Mouse (Mus musculus): ENCODE measurements around the gene Mcu. TPM values are rescaled to one million over a fixed set of nuclear protein-coding genes. Genes with fewer than 3 reads are reported as not detected.

The Mcu gene
- total RNA-seq, 2 experiments from 2014 or later = 33.9 to 37.1 TPM

DNA sequence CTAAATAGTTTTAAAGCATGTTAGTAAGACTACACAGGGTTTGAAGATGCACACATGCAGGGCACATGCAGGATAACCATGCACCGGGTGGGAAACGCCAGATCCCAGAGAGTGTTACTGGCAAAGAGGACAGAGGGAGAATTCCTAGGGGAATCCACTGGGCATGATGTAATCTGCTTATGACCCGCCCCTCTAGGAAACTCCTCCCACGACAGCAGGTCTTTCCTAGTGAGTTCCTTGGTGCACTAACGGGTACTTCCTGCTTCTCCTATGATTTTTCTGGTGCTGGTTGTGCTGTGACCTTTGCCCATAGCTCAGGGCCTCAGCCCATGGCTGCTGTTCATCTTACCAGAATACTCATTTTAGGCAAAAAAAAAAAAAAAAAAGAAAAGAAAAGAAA, 12.6 kb downstream of the Mcu start:
- intact Hi-C loops (cut with DNase I) = no loop called here
- H3K4me3 ChIP-seq = no peak overlapping the region
- no peak for DNase-seq (ENCODE audit: extremely low spot score in 1 of 2, low spot score in 2 of 2)
- no peak overlapping the region for H3K27ac ChIP-seq
- TF ChIP-seq CTCF (IDR thresholded peaks at IDR 0.05) = no peak

DNA sequence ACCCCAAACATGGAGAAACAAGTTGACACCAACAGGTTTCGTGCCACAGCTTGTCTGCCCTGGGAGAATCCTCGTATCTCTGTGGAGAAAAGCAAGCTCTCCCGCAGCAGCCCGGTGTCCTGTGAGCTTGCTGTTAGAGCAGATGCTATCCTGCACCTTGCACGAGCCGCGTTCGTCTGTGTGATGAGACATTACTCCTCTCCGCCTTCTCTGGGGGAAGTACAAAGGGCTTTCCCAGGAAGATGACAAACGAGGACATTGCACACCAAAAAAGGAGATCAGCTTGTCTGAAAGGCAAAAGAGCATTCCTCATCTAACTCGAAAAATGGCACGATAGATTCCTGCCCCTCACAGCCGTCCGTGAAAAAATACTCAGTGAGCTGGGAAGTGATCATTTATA, 13.6 kb downstream of the Mcu start:
- H3K4me3 ChIP-seq = no peak overlapping the region
- intact Hi-C loops (cut with DNase I) = no loop called here
- peak overlapping the region; percentile 19; the same call in 1 of the 2 replicates for H3K27ac ChIP-seq
- TF ChIP-seq CTCF (IDR thresholded peaks at IDR 0.05) = no peak
- peak; percentile 32 to 35 for DNase-seq (ENCODE audit: extremely low spot score in 1 of 2, low spot score in 2 of 2)

DNA sequence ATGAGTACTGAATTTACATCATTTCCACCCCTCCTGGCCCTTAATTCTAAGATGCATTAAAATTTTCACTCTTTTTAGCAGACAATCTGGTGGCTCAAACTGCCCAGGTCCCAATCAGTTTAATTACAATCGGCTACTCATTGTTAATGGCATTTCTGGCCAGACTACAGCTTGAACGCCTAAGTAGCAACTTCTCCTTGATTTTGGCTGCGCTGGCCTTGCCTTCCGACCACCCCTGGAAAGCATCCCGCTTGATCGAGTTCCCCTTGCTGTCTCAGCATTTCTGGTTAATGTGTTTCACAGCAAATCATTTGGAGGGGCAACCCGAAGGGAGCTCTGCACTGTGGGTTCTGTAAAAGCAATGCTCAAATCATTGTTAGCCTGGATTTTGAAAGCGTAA, 14.4 kb downstream of the Mcu start:
- no peak for TF ChIP-seq CTCF (IDR thresholded peaks at IDR 0.05)
- intact Hi-C loops (cut with DNase I) = no loop called here
- no peak for DNase-seq (ENCODE audit: extremely low spot score in 1 of 2, low spot score in 2 of 2)
- H3K27ac ChIP-seq = no peak overlapping the region
- H3K4me3 ChIP-seq = no peak overlapping the region

DNA sequence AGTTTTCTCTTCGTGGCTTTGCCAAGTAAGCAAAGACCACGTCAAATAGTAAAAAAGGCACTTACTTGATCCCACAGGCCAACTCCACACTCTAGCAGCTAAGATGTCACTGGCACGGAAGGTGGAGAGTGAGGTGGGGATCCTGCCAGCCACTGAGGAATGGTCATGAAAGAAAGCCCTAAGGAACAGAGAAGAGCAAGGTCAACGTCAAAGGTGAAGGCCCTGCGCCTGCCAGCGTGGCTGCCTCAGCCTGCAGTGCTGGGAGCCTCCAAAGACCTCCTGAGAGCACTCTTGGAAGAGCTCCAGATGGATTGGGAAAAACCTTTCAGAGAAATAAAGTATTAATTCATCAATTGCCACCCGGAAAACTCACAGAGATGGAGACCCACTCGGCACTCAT, 16.0 kb downstream of the Mcu start:
- intact Hi-C loops (cut with DNase I) = no loop called here
- TF ChIP-seq CTCF (IDR thresholded peaks at IDR 0.05) = no peak
- DNase-seq (ENCODE audit: extremely low spot score in 1 of 2, low spot score in 2 of 2) = no peak
- no peak overlapping the region for H3K4me3 ChIP-seq
- H3K27ac ChIP-seq = no peak overlapping the region

DNA sequence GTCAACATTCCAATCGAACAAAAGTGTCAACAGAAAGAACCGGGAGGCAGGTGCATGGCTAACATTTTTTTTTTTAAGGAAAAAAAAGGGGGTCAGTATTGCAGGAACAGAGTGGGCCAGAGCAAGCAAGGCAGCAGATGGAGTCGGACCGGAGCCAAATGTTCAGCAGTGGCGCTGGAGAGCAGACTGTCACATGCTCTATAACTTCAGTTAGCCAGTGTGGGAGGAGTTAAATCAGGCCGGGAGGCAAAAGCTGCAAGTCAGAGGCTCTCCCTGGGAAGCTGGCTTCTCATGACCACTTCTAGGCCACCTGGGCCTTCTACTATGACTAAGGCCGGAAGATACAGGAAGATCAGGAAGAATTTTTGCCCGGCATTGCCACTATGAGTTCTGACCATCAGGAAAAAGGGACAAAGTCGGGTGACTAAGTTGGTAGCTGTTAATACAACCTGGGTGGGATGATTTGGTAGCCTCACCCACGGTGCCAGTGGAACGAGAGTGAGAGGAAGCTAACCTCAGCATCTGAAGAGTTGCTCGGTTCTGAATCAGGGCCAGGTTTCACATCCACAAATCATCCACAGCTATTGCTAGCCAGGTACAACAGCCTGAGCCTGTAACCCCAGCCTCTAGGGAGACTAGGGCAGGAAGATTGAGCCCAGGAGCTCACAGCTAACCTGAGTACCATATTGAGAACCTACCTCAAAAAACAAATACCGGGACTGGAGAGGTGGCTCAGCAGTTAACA, 22.5 kb downstream of the Mcu start:
- no peak; the same call in 1 of the 2 replicates for TF ChIP-seq CTCF (IDR thresholded peaks at IDR 0.05)
- intact Hi-C loops (cut with DNase I) = loop anchor here (5.0 kb wide), 1 partner anchor 87 kb away; no protein-coding TSS in a partner anchor
- peak; percentile 27 to 68 for DNase-seq (ENCODE audit: extremely low spot score in 1 of 2, low spot score in 2 of 2)
- Histone ChIP-seq H3K4me3 (no peak overlapping the region), H3K27ac (peak overlapping the region; percentile 63)

DNA sequence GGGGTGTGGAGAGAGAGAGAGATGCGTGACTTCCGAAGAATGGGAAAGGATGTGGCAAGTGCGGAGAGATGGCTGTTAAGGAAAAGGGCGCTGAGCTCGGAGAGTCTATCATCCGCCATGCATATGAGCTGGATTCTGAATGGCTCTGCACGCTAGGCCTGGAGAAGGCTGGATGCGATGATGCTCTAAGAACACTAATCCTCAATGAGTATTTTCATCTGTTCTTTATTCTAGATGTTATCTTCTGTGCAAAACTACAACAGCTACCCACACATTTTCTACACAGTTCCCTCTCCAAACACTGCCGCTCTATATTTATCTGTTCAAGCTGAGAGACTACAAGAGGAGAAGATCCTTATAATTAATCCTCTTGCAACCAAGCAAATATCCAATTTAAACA, 25.9 kb downstream of the Mcu start:
- no peak for DNase-seq (ENCODE audit: extremely low spot score in 1 of 2, low spot score in 2 of 2)
- no peak overlapping the region for H3K4me3 ChIP-seq
- peak overlapping the region; percentile 63 for H3K27ac ChIP-seq
- intact Hi-C loops (cut with DNase I) = loop anchor here (5.0 kb wide), 1 partner anchor 83 kb away; no protein-coding TSS in a partner anchor
- no peak for TF ChIP-seq CTCF (IDR thresholded peaks at IDR 0.05)

DNA sequence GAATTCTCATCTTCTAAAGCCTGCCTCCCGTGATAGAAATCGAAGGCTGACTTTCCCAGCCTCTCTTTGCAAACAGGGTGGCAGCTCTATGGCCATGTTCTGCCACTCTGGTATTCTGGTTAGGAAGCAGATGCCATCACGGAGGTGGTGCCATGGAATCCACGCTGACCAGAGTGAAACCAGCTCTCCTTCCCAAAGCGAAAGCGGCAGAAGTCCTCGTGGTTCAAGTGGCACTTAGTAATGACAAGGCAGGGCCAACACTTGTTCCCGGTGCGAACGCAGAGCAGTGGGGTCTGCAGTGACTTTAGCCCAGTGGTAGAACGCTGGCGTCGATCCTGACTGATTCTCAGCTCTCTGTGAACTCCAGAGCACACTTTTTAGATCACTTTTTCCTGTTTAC, 26.6 kb downstream of the Mcu start:
- TF ChIP-seq CTCF (IDR thresholded peaks at IDR 0.05) = no peak
- intact Hi-C loops (cut with DNase I) = loop anchor here (5.0 kb wide), 1 partner anchor 83 kb away; no protein-coding TSS in a partner anchor
- Histone ChIP-seq H3K4me3 (no peak overlapping the region), H3K27ac (peak overlapping the region; percentile 63)
- DNase-seq (ENCODE audit: extremely low spot score in 1 of 2, low spot score in 2 of 2) = no peak

DNA sequence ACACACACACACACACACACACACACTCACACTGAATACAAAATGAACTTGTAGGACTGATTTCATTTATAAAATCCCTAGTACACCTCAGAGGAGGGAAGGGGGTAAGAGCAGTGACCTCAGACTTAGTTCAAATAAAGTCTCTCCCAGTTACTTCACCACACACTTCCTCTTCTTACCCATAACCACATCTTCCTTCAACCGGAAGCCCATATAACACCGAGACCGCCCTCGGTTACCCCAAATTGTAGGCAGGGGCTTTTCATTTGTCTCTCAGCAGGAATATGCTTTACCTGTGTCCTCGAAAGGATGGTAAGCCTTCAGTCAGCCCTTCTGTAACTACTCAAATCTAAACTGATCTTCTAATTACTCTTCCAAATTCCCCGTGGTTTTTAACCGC, 27.1 kb downstream of the Mcu start:
- intact Hi-C loops (cut with DNase I) = no loop called here
- H3K4me3 ChIP-seq = no peak overlapping the region
- DNase-seq (ENCODE audit: extremely low spot score in 1 of 2, low spot score in 2 of 2) = no peak
- TF ChIP-seq CTCF (IDR thresholded peaks at IDR 0.05) = no peak
- no peak overlapping the region for H3K27ac ChIP-seq

DNA sequence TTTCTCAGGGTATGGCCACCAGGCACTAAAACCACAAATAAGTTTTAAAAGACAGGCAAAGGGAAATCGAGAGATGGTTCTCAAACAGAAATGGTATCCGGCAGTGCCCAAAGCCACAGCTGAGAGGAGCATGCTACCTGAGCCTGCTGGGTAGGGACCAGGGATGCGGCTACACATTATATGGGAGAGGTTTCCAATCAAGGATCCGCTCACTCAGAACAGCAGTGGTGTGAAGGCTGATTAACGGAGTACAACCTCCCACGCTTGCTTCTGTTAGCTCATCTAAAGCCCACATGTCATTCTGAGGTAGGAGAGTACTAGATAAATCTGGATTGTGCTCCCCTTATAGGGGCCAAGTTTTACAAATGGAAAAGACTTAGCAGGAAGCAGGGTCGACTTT, 28.4 kb downstream of the Mcu start:
- intact Hi-C loops (cut with DNase I) = no loop called here
- no peak overlapping the region for H3K4me3 ChIP-seq
- H3K27ac ChIP-seq = no peak overlapping the region
- DNase-seq (ENCODE audit: extremely low spot score in 1 of 2, low spot score in 2 of 2) = no peak
- no peak for TF ChIP-seq CTCF (IDR thresholded peaks at IDR 0.05)

DNA sequence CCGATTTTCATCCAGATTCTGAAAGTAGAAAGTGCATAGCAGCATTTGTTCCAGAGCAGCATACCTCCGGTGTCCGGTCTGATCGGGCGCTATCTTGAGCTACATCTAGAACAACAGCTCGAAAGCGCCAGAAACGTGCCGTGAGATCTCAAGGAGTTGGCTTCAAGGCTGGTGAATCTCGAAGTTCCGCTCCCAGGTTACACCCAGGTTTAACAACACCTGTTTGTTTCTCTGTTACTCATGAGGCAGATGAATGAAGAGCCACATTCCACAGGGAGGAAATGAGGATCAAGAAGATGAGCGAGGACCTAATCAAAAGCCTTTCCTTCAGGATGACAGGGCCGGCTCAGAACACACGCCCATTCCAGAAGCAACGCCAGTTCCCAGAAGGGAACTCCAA, 29.7 kb downstream of the Mcu start:
- intact Hi-C loops (cut with DNase I) = no loop called here
- no peak for DNase-seq (ENCODE audit: extremely low spot score in 1 of 2, low spot score in 2 of 2)
- no peak overlapping the region for H3K4me3 ChIP-seq
- TF ChIP-seq CTCF (IDR thresholded peaks at IDR 0.05) = no peak
- H3K27ac ChIP-seq = no peak overlapping the region

DNA sequence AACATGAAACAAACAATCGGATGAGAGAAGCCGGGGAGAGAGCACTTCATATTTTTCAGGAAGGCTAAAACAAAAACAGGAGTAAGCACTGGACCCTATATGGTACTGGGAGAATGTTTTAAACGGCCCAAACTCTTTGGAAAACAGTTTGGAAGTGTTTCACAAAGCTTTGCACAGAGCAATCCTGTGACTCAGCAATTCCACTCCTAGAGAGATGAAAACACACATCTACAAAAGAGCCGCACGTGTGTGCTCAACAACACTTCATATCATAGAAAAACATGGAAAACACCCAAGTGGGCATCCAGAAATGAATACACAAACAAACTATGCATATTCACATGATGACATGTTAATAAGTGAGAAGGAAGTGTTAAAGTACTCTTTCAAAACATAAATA, 30.9 kb downstream of the Mcu start:
- intact Hi-C loops (cut with DNase I) = no loop called here
- H3K4me3 ChIP-seq = no peak overlapping the region
- no peak overlapping the region for H3K27ac ChIP-seq
- no peak for TF ChIP-seq CTCF (IDR thresholded peaks at IDR 0.05)
- DNase-seq (ENCODE audit: extremely low spot score in 1 of 2, low spot score in 2 of 2) = no peak

DNA sequence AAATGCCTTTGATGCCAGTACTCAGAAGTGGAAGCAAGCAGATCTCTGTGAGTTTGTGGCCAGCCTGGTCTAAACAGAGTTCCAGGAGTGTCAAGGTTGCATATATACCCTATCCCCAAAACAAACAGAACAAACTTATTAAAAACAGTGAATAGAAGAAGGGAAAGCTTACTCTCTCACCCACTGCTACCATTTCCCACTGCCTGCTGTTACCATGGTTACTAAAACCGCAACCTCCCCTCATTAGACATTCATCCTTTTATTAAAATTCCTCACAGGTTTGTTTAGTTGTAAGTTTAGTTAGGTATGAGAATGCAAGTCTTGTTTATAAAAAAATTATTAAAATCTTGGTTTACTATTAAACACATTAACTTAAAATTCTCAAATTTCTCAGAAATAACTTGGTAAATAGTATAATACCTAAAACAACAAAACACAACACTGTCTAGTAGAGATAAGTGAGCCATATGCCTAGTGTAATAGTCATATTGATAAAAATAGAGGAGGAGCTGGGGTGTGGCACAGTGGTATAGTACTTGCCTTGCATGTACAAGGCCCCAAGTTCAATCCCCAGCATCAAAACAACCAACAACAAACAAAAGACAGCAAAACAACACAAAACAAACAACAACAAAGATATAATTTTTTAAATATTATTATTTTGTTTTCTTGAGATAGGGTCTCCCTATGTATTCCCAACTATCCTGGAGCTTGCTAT, 34.5 kb downstream of the Mcu start:
- Histone ChIP-seq H3K27ac (no peak overlapping the region), H3K4me3 (no peak overlapping the region)
- no peak for TF ChIP-seq CTCF (IDR thresholded peaks at IDR 0.05)
- DNase-seq (ENCODE audit: extremely low spot score in 1 of 2, low spot score in 2 of 2) = no peak
- intact Hi-C loops (cut with DNase I) = no loop called here
